Comparison of ENCODE assay signal across 22 mouse cellular contexts in genomic region chr3:30771560-30771959, GRCm38 (mm10). TPM values are rescaled to one million over a fixed set of nuclear protein-coding genes. Genes with fewer than 3 reads are reported as not detected.
"Had no signal": no experiment of that assay in that cellular context is flagged by ENCODE, and none has a peak within 500 bp of the region (broad histone marks: within the 10 kb centered on the region; RNA-seq: fewer than 3 reads in every experiment).

No protein-coding gene starts in this region.

- H3K4me3 ChIP-seq: liver, embryonic 15.5 days; lung, embryonic 15.5 days; megakaryocyte, embryonic 14.5 days; midbrain, embryonic 13.5 days; midbrain, embryonic 15.5 days; neural tube, embryonic 12.5 days had no signal

- H3K9ac ChIP-seq: liver, embryonic 15.5 days; liver, postnatal 0 days; lung, embryonic 15.5 days; midbrain, embryonic 13.5 days; midbrain, embryonic 15.5 days; neural tube, embryonic 12.5 days had no signal

- H3K9me3 ChIP-seq: liver, embryonic 15.5 days; lung, embryonic 15.5 days; megakaryocyte, embryonic 14.5 days; midbrain, embryonic 13.5 days; midbrain, embryonic 15.5 days; neural tube, embryonic 12.5 days had no signal

- H3K36me3 ChIP-seq: liver, embryonic 15.5 days; lung, embryonic 15.5 days; midbrain, embryonic 13.5 days; midbrain, embryonic 15.5 days; neural tube, embryonic 12.5 days had no signal

- H3K4me1 ChIP-seq: lung, embryonic 15.5 days; megakaryocyte, embryonic 14.5 days; midbrain, embryonic 13.5 days; midbrain, embryonic 15.5 days; neural tube, embryonic 12.5 days had no signal

- H3K27ac ChIP-seq: liver, embryonic 15.5 days; lung, embryonic 15.5 days; macrophage; midbrain, embryonic 13.5 days; midbrain, embryonic 15.5 days; neural tube, embryonic 12.5 days had no signal

- H3K4me2 ChIP-seq: liver, embryonic 15.5 days; lung, embryonic 15.5 days; midbrain, embryonic 11.5 days; midbrain, embryonic 13.5 days; midbrain, embryonic 15.5 days; neural tube, embryonic 12.5 days had no signal

- ATAC-seq: liver, postnatal 0 days; lung, postnatal 0 days; midbrain, embryonic 13.5 days; midbrain, embryonic 15.5 days had no signal

- H3K27me3 ChIP-seq: lung, embryonic 15.5 days; midbrain, embryonic 13.5 days; midbrain, embryonic 15.5 days; neural tube, embryonic 12.5 days had no signal

- DNase-seq: liver, postnatal 0 days; lung, adult 2 months; lung, postnatal 14 days; lung, postnatal 36 days; right cerebral cortex, postnatal 14 days; thymus, adult 2 months; thymus, postnatal 25 days; thymus, postnatal 4 days had no signal

RNA-seq across cellular contexts. Expression of gene Samd7, which starts 25.5 kb away (rescaled TPM):
- total RNA-seq: megakaryocyte progenitor cell, adult 5-6 weeks; monocyte, adult 5-6 weeks; neutrophil, adult 5-6 weeks had no signal
- polyA plus RNA-seq: lung, adult 2 months; lung, embryonic 15.5 days; lung, postnatal 0 days; macrophage; midbrain, embryonic 11.5 days; midbrain, embryonic 13.5 days; midbrain, embryonic 15.5 days; neural tube, embryonic 12.5 days; neural tube, embryonic 14.5 days; thymus, adult 2 months; urinary bladder, adult 2 months had no signal
